Mouse (Mus musculus) layer of hippocampus, adult 9-10 months (tissue): ENCODE data around the gene Olfr1281.
"Not testable (repeated sequence)": the region's sequence is repeated elsewhere in the genome, so short reads cannot be mapped to it uniquely, and the experiment has no call there.

Experiments used
- DNase-seq: peaks from one replicate; pipeline ENCODE4 v3.0.0; 2022; ENCODE audit warnings: low spot score

Olfr1281 gene

DNA sequence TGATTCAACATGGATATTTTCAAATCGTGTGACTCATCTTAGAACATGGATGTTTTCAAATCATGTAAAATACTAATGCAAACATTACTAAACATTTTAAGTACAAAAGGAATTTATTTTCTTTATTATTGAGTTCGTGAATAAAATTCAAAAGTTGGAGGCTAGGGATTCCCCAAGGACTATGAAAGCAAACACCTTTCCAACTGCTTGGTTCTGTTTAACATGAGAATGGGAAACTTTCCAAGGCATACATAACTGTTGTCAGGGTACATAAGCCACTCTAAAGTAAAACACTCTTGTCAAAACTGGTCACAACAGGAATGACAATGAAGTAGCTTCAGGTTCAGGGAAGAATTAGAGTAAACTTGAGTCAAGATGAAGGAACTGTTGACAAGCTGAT is at the start of gene Olfr1281:
Gene Olfr1281, plus strand, starts transcription at position 301 of the 400 bp plus-strand sequence.
- no peak for DNase-seq

- no peak for DNase-seq
Observed at GRCm38 (mm10) chr2:111289836-111290235, 36.5 kb upstream of the Olfr1281 start, which contains the start of gene Olfr1278. Olfr1278 (plus strand) TSS chr2:111290136.

DNA sequence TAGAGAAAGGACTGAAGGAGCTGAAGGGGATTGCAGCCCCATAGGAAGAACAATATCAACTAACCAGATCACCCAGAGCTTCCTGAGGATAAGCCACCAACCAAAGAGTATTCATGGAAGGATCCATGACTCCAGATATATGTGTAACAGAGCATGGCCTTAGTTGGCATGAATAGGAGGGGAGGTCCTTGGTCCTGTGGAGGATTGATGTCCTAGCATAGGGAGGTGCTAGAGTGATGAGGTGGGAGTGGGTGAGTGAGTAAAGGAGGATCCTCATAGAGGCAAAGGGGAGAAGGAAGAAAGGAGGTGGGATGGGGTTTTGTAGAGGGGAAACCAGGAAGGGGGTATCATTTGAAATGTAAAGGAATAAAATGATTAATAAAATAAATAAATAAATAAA is 27.8 kb upstream of the Olfr1281 start:
- no peak for DNase-seq

DNA sequence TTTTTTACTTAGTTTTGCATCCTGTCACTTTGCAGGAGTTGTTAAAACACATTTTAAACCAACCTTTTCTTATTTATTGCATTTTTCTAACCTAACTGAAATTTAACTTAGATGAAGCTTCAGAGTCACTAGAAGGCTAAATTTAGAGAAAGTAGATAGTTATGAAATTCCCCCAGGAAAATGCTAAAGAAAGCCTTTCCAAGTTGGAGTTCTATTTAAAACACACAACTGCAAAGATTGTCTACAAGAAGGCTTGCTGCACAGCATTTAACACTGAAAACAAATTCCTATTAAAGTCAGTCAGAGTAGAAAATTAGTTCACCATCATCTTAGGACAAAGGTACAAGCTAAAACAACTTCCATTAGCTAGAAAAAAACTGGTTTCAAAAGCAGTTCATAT is 25.9 kb upstream of the Olfr1281 start, which contains the start of gene Olfr1279:
Gene Olfr1279, plus strand, starts transcription at position 262 of the 400 bp plus-strand sequence.
- DNase-seq, result no peak

DNA sequence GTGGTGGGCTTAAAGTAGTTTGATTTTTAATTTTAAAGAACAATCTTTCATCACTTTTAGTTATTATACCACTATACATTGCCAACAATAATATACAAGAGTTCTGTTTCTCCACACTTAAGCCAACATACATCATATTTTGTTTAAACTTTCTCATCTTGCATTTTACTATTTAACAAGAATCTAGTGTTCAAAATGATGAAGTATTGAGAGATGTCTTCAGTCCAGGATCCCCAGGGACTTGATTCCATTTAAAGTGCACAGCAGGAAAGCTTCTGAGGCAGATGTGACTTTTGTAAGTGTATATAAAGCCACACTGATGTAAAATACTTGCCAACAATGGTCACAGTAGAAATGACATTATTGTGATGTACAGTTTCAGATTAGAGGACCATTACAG is 12.6 kb upstream of the Olfr1281 start, which contains the start of gene Olfr1280:
Gene Olfr1280, plus strand, starts transcription at position 301 of the 400 bp plus-strand sequence.
- DNase-seq, result no peak

GRCm38 (mm10) chr2:111333721-111334120 is 7.4 kb downstream of the Olfr1281 start:
- not testable (repeated sequence) for DNase-seq

GRCm38 (mm10) chr2:111335976-111336375 is 9.7 kb downstream of the Olfr1281 start, which contains the start of gene Olfr1282:
Olfr1282 (minus strand) TSS chr2:111336076.
- no peak for DNase-seq

DNA sequence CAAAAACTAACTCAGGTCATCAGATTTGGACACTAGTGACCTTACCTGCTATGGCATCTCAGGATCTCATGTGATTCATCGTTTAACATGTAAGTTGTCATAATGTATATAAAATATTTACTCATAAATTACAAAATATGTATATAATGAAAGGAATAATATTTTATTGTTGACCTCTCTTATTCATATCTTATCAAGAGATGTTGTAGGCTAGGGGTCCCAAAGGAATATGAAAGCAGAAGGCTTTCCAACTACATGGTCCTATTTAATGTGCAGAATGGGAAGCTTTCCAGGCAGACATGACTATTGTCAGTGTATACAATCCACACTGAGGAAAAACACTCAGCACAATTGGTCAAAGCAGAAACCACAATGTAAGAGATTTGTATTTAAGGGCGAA is 40.2 kb downstream of the Olfr1281 start, which contains the start of gene Olfr1283:
Gene Olfr1283, plus strand, starts transcription at position 301 of the 400 bp plus-strand sequence.
- no peak for DNase-seq

- DNase-seq, result no peak
Observed at GRCm38 (mm10) chr2:111375222-111375621, 48.9 kb downstream of the Olfr1281 start, which contains the start of gene Olfr1284. Olfr1284 (plus strand) TSS chr2:111375522.
